Mouse (Mus musculus) CH12.LX (cell line): Measurements from ENCODE around the gene Slc6a18.

Experiments
- BHLHE40 ChIP-seq: IDR thresholded peaks from 2 replicates; pipeline ENCODE4 v1.6.1; 2011; ENCODE audit warnings: mild to moderate bottlenecking, low read depth, low read length, improper control_type of control experiment
- CHD1 ChIP-seq: IDR thresholded peaks from 2 replicates; pipeline ENCODE4 v1.6.1; 2012; ENCODE audit warnings: low read depth, low read length, improper control_type of control experiment, inconsistent platforms
- CTCF ChIP-seq, 2 experiments: IDR thresholded peaks in 1 of 2; conservative IDR thresholded peaks in 1 of 2; 2 replicates each; pipeline ENCODE4 v1.5.1; 2011 to 2012; ENCODE audit warnings: low read depth in 2 of 2, low read length in 2 of 2, improper control_type of control experiment in 1 of 2, inconsistent platforms in 1 of 2, mild to moderate bottlenecking in 1 of 2, moderate library complexity in 1 of 2
- GABPA ChIP-seq: IDR thresholded peaks from 2 replicates; pipeline ENCODE4 v1.6.1; 2012; ENCODE audit warnings: low read depth, low read length, improper control_type of control experiment, inconsistent platforms; ENCODE audit not compliant: insufficient replicate concordance
- HCFC1 ChIP-seq: IDR thresholded peaks from 2 replicates; pipeline ENCODE4 v1.6.1; 2012; ENCODE audit warnings: low read depth, mild to moderate bottlenecking, inconsistent platforms, low read length, improper control_type of control experiment
- IRF4 ChIP-seq: IDR thresholded peaks from 2 replicates; pipeline ENCODE4 v1.6.1; 2014; ENCODE audit warnings: low read depth, mild to moderate bottlenecking, inconsistent platforms, low read length, improper control_type of control experiment
- POLR2A ChIP-seq: IDR thresholded peaks from 2 replicates; pipeline ENCODE4 v1.6.1; 2011; ENCODE audit warnings: low read depth, mild to moderate bottlenecking, improper control_type of control experiment, low read length
- RAD21 ChIP-seq: IDR thresholded peaks from 2 replicates; pipeline ENCODE4 v1.6.1; 2011; ENCODE audit warnings: low read depth, mild to moderate bottlenecking, low read length, improper control_type of control experiment, moderate library complexity
- TCF12 ChIP-seq: IDR thresholded peaks from 2 replicates; pipeline ENCODE4 v1.6.1; 2014; ENCODE audit warnings: low read depth, mild to moderate bottlenecking, inconsistent platforms, low read length, improper control_type of control experiment
- UBTF ChIP-seq: IDR thresholded peaks from 2 replicates; pipeline ENCODE4 v1.6.1; 2012; ENCODE audit warnings: low read depth, mild to moderate bottlenecking, inconsistent platforms, low read length, improper control_type of control experiment, moderate library complexity
- USF1 ChIP-seq: IDR thresholded peaks from 2 replicates; pipeline ENCODE4 v1.6.1; 2014; ENCODE audit warnings: low read depth, mild to moderate bottlenecking, inconsistent platforms, low read length, improper control_type of control experiment
- USF2 ChIP-seq: conservative IDR thresholded peaks from 2 replicates; pipeline ENCODE4 v1.6.1; 2011; ENCODE audit warnings: low read depth, low read length, improper control_type of control experiment
- ZC3H11A ChIP-seq: IDR thresholded peaks from 2 replicates; pipeline ENCODE4 v1.6.1; 2012; ENCODE audit warnings: low read depth, mild to moderate bottlenecking, inconsistent platforms, low read length, improper control_type of control experiment
- ZMIZ1 ChIP-seq: IDR thresholded peaks from 2 replicates; pipeline ENCODE4 v1.6.1; 2012; ENCODE audit warnings: low read depth, mild to moderate bottlenecking, inconsistent platforms, low read length, improper control_type of control experiment

DNA sequence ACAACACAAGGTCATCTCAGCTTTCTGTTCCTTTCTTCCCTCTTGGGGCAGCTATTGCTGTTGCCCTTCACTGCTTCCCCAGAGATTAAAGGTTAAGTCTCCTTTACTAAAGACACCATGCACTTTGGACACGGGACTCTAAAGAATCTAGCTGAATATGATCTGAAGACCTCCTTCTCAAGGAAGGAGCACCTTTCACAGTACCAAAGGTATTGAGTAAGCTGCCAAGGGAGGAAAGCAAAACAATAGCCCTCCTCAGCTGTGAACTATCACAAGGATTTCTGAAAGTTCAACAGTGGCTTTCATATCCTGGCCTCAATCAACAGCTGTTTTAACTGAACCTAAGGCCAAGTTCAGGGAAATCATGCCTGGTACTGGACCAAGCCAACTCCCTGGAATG lies 6.6 kb upstream of the Slc6a18 start:
- TF ChIP-seq CTCF (conservative IDR thresholded peaks at IDR 0.05 in 1 of 2, IDR thresholded peaks at IDR 0.05 in 1 of 2; ENCODE audit: low read depth in 2 of 2, low read length in 2 of 2), result no peak
- no peak for TF ChIP-seq USF2
- no peak for TF ChIP-seq ZMIZ1
- no peak for TF ChIP-seq RAD21
- TF ChIP-seq ZC3H11A, result no peak
- no peak for TF ChIP-seq GABPA
- no peak for TF ChIP-seq USF1
- no peak for TF ChIP-seq HCFC1
- no peak for TF ChIP-seq POLR2A
- no peak for TF ChIP-seq BHLHE40
- no peak for TF ChIP-seq UBTF
- no peak for TF ChIP-seq CHD1
- no peak for TF ChIP-seq IRF4
- no peak for TF ChIP-seq TCF12
